Mouse (Mus musculus) erythroblast, adult 5-6 weeks (primary cell): ENCODE results near the gene Cnih2. TPM values are rescaled to one million over a fixed set of nuclear protein-coding genes. Genes with fewer than 3 reads are reported as not detected.
A peak's percentile ranks its signal among the peaks of the same experiment; 100 is the strongest.

Experiments used
- ATAC-seq: replicated peaks from 2 replicates; pipeline ENCODE4 v1.8.0; 2016; ENCODE audit warnings: moderate number of reproducible peaks, mild to moderate bottlenecking, moderate TSS enrichment, inconsistent platforms; ENCODE audit not compliant: poor library complexity, low FRiP score, severe bottlenecking
- total RNA-seq, 2 experiments: library from RNA; stranded (forward) in 1 of 2; stranded (reverse) in 1 of 2; fragments of 150-400 nt in 1 of 2; fragments of 200-764, 138-1000 nt in 1 of 2; gene quantifications; 2 replicates each; pipeline versions ENCODE4 v1.2.3 to v1.2.4; 2015 to 2017; ENCODE audit warnings: low replicate concordance in 2 of 2

The Cnih2 gene
- total RNA-seq, 2 experiments from 2014 or later, result not detected

DNA sequence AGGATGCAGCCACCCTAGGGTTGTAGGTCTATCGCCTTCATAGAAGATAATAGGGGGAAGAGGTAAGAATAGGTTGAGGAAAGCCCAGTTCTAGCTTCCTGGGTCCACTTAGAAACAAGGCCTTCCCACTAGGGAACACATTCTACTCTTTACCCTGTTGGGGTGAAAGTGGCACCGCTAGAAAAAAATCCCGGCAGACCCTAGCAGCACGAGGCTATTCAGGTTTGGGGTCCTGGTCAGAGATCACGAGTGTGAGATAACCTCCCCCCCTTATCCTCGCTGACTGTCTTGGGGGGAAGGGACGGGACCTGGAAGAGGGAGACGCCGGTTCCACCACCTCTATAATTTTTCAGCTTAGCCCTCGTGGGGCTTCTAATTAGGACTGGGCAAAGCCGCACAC, 27.2 kb downstream of the Cnih2 start:
- no peak for ATAC-seq

DNA sequence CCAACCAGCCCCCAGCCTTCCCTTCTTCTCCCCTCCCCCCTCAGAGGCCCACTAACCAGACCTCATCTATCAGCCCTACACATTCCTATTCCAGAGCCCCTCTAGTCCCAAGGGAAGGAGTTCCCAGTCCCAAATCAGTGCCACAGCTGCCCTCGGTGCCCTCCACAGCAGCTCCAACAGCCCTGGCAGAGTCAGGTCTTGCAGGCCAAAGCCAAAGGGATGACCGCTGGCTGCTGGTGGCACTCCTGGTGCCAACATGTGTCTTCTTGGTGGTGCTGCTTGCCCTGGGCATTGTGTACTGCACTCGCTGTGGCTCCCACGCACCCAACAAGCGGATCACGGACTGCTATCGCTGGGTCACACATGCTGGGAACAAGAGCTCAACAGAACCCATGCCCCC, 28.3 kb downstream of the Cnih2 start:
- no peak for ATAC-seq

- no peak for ATAC-seq
These were observed 28.8 kb downstream of the Cnih2 start for GRCm38 (mm10) chr19:5069486-5069885.

GRCm38 (mm10) chr19:5068570-5069234, 29.6 kb downstream of the Cnih2 start:
- no peak for ATAC-seq

DNA sequence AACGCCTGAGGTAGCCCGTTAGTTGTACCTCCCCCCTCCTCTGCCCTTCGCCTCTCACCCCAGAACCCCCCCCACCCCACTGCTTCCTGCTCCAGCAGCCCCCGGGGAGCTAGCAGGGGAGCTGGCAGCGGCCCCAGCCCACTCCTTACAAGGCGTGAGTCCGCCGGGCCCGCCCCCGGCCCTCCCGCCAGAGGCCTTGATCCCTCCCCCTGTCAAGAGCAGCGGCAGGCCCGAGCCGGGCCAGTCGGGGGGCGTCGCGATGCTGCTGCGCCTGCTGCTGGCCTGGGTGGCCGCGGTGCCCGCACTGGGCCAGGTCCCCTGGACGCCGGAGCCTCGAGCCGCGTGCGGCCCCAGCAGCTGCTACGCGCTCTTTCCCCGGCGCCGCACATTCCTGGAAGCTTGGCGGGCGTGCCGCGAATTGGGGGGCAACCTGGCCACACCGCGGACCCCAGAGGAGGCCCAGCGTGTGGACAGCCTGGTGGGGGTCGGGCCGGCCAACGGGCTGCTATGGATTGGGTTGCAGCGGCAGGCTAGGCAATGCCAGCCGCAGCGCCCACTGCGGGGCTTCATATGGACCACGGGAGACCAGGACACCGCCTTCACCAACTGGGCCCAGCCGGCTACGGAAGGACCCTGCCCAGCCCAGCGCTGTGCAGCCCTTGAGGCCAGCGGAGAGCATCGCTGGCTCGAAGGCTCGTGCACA, 30.3 kb downstream of the Cnih2 start, which contains the start of gene Cd248:
Gene Cd248 (plus strand): TSS at position 212 of the 703 bp plus-strand sequence.
- ATAC-seq, result no peak

GRCm38 (mm10) chr19:5067040-5067799, 31.1 kb downstream of the Cnih2 start:
- ATAC-seq, result peak; percentile 64

- ATAC-seq, result no peak
These were observed 33.2 kb downstream of the Cnih2 start for GRCm38 (mm10) chr19:5065104-5065503.

GRCm38 (mm10) chr19:5062446-5062845, 35.9 kb downstream of the Cnih2 start:
- ATAC-seq, result no peak

DNA sequence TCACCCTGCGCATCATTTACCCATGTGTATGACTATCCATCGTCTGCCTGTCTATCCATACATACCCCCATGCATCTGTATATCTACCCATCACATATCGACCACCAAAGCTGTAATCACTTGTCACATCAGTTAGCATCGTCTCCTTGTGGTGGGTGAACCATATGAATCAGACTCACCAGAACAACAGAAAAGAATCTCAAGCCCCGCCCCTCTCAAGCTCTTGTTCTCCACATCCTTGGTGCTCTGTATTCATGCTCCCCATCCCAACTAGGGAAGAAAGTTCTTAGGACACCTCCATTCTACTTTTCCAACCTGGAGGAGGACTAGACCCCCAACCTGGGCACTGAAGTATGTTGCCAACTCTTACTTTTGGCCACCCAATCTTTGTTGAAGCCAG, 36.3 kb downstream of the Cnih2 start:
- ATAC-seq, result no peak

GRCm38 (mm10) chr19:5060365-5061330, 37.7 kb downstream of the Cnih2 start:
- ATAC-seq, result no peak

DNA sequence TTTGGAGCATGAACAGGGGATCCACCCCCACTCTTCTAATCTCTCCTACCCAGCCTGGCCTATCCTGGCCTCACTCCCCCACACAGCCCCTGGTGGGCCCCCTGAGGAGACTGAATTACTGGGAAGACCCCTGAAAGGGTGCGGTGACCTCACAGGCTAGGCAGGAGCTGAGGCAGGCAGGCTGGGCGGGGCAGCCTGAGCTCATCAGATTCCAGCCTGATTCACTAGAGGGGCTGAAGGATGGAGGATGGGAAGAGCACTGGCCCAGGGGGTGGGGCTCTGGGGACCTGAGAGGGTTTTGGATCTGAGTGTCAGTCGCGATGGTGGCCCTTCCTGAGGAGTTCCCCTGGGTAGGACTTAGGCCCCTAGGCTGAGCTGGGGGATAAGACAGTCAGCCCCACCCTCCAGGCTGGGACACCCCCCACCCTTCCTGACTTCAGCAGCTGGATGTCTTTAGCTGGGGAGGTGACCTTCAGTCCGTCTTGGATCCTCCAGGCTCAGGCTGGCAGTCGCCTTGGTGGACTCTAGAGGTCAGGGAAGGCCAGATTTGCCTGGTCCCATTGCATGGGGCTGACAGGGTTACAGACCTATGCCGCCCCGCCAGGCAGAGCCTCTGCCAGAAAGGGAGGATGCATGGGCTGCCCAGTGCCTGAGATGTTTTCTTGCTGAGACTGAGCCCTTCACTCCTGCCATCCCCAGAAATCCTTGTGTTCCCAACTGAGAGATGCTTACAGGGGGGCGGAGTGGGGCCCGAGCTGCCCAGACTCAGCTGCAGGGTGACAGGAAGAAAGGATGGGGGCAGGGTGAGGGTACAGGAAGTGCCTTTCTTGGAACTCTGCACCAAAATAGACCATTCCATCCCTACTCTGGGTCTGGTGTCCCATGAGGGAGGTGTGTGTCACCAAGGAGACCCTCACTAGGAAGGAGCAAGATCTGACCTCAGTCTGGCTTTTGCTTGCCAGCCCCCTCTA, 39.2 kb downstream of the Cnih2 start:
- no peak for ATAC-seq

DNA sequence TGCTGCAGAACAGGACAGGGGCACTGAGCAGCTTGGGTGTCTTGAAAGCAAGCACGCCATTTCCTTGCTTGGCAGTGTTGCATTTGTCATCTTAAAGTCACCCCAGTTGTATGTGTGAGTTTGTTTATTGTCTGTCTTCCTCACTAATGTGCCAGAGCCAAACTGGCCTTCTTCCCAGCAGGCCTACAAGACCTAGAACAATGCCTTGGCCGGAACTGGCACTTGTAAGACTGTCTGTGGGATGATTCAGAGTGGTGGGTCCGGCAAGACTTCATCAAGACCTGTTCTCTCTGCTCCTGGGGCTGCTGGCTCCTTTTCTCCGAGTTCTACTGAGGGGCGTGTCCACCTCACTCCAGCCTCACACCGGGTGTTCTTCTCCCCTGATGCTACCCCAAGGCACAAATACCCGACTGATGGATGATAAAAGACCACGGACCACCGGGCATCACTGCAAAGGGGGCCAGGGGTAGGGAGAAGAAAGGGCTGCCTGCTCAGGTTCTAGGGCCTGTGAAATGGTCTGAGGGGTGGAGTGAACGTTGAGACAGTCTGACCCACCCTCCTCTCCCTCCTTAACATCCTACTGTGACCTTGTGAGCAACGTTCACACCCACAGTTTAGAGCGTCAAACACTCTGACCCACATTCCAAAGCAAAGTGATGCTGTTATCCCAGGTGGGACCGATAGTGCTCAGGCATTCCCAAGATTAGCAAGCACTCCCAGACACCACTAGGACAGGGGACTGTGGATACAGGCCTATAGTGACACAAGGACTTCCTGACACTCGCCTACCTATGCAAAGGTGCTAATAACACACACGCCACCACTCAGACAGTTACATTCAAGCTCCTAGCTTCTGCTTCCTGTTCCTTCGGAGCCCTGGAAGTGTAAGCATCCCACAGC, 40.2 kb downstream of the Cnih2 start:
- no peak for ATAC-seq

GRCm38 (mm10) chr19:5056251-5056650, 42.1 kb downstream of the Cnih2 start:
- 0 out of 2 replicates have a peak, but pooled peaks have one; percentile 34 for ATAC-seq

DNA sequence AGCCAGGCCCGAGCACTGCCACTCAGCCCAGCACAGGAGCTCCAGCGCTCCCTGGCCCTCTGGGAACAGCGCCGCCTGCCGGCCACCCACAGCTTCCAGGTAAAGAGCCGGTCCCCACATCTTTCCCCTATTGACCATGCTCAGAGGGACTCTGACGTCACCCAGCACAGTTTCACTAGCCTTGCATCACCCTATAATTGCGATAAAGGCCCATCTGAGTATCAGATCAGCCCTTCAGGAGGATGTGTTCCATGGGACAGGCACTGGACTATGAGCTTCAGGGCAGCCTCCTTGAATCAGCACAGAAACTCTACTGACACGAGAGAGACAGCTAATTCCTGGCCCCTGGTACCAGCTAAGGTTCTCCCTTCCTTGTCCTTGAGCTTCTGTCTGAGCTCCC, 44.4 kb downstream of the Cnih2 start:
- ATAC-seq, result 0 out of 2 replicates have a peak, but pooled peaks have one; percentile 57

- ATAC-seq, result no peak
These were observed 45.5 kb downstream of the Cnih2 start for GRCm38 (mm10) chr19:5052853-5053252.

DNA sequence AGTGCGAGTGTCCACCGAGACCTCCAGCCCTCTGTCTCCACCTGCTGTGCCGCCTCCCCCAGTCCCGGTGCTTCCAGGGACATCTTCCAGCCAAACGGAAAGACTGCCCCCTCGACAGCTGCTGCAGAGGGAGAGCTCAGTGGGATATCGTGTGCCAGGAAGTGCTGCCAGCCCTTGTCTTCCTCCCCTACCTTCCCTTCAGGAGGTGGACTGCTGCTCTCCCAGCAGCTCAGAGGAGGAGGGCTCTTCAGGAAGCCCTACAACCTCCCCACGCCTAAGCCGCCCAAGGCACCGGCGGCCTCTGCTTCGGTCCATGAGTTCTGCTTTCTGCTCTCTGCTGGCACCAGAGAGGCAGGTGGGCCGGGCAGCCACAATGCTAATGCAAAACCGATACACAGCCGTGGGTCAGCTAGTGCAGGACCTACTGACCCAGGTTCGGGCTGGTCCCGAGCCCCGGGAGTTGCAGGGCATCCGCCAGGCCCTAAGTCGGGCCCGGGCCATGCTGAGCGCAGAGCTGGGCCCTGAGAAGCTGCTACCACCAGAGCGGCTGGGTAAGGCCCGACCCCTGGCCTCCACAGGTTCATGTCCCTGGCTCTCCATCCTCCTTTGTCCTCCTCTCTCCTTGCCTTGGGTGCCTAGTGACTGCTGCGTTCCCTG, 46.0 kb downstream of the Cnih2 start:
- no peak for ATAC-seq

DNA sequence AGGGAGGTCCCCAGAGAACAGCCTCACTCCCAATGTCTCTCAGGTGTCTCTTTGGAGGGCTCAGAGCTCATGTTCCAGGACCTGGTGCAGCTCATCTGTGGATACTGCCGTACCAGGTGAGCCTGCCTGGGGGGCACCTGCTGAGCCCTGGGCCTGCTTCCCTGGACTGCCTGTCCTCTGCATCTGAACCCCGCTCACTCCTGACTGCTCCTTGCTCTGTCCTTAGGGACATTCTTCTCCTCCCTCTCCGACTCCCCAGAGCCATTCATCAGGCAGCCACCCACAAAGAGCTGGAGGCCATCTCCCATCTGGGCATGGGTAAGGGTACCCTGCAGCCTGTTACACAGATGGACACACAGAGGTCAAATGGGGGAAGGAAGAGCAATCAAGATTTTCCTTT, 46.8 kb downstream of the Cnih2 start:
- no peak for ATAC-seq
